Comparison of ENCODE assay signal across 8 mouse cellular contexts in genomic region chr5:142371172-142372155, GRCm38 (mm10). TPM values are rescaled to one million over a fixed set of nuclear protein-coding genes. Genes with fewer than 3 reads are reported as not detected.
DNase-seq lines count a peak whose midpoint lies in the region; ATAC-seq and TF ChIP-seq lines count a peak whose summit lies in the region.

No protein-coding gene starts in this region.

- TF ChIP-seq EP300 in heart, postnatal 0 days (IDR thresholded peaks at IDR 0.05; ENCODE audit: low read depth), result no peak

- peaks cover 5% of the 10 kb centered on the region for H3K4me1 ChIP-seq in heart, postnatal 0 days (ENCODE audit: control insufficient read depth, insufficient read depth)
- peaks cover 16% of the 10 kb centered on the region for H3K4me1 ChIP-seq in liver, embryonic 16.5 days (ENCODE audit: control insufficient read depth, low read depth, low read length)

- 23% methylated on average over 24 of the region's 24 CpGs for WGBS in heart, postnatal 0 days
- 15% methylated on average over 24 of the region's 24 CpGs for WGBS in liver, embryonic 16.5 days (ENCODE audit: insufficient replicate concordance)

- ATAC-seq in heart, postnatal 0 days (ENCODE audit: insufficient read depth, low read depth), result no peak
- ATAC-seq in liver, embryonic 16.5 days (ENCODE audit: low read depth), result no peak
- ATAC-seq in granulocyte monocyte progenitor cell, adult 5-6 weeks (replicated peaks; ENCODE audit: poor library complexity, severe bottlenecking), result no peak
- ATAC-seq in megakaryocyte-erythroid progenitor cell, adult 5-6 weeks (replicated peaks; ENCODE audit: low FRiP score, low TSS enrichment, poor library complexity, severe bottlenecking), result no peak

- H3K9ac ChIP-seq in heart, postnatal 0 days (replicated peaks; ENCODE audit: low read depth, low read length), result peak overlapping the region; percentile 30; the same call in 1 of the 2 replicates
- H3K9ac ChIP-seq in liver, embryonic 16.5 days (ENCODE audit: low read depth, low read length), result no peak overlapping the region

- no peak for TF ChIP-seq CTCF in heart, postnatal 0 days (IDR thresholded peaks at IDR 0.05; ENCODE audit: low read depth)

- H3K36me3 ChIP-seq in heart, postnatal 0 days (replicated peaks; ENCODE audit: control insufficient read depth, insufficient read depth, low read length), result no peaks in the 10 kb centered on the region
- no peaks in the 10 kb centered on the region for H3K36me3 ChIP-seq in liver, embryonic 16.5 days (ENCODE audit: control insufficient read depth, insufficient read depth)

- peak overlapping the region; percentile 18 for H3K4me2 ChIP-seq in heart, postnatal 0 days (ENCODE audit: low read depth, low read length)
- 0 out of 2 replicates have a peak overlapping the region, but pooled peaks have one; percentile 9 for H3K4me2 ChIP-seq in liver, embryonic 16.5 days (ENCODE audit: low read depth, low read length)

- H3K4me3 ChIP-seq in heart, postnatal 0 days (ENCODE audit: low read depth, low read length), result 0 out of 2 replicates have a peak overlapping the region, but pooled peaks have one; percentile 6
- H3K4me3 ChIP-seq in liver, embryonic 16.5 days (ENCODE audit: low read depth, low read length), result no peak overlapping the region

- H3K27ac ChIP-seq in heart, postnatal 0 days (ENCODE audit: low read depth), result peak overlapping the region; percentile 64
- 0 out of 2 replicates have a peak overlapping the region, but pooled peaks have one; percentile 12 for H3K27ac ChIP-seq in liver, embryonic 16.5 days (ENCODE audit: low read length)

- H3K9me3 ChIP-seq in heart, postnatal 0 days (replicated peaks; ENCODE audit: control insufficient read depth, low read length), result no peaks in the 10 kb centered on the region
- no peaks in the 10 kb centered on the region for H3K9me3 ChIP-seq in liver, embryonic 16.5 days (replicated peaks; ENCODE audit: control insufficient read depth, low read length)

- DNase-seq in thymus, postnatal 0 days (ENCODE audit: low spot score), result peak; percentile 18
- DNase-seq in thymus, adult 18-20 months, result no peak
- no peak for DNase-seq in heart, postnatal 0 days (ENCODE audit: low spot score)
- DNase-seq in retina, postnatal 1 day, result peak; percentile 55
- DNase-seq in layer of hippocampus, adult 18-20 months (ENCODE audit: low spot score in 2 of 2), result no peak

- no peaks in the 10 kb centered on the region for H3K27me3 ChIP-seq in heart, postnatal 0 days (ENCODE audit: control insufficient read depth, insufficient read depth, low read length)
- no peaks in the 10 kb centered on the region for H3K27me3 ChIP-seq in liver, embryonic 16.5 days (ENCODE audit: control insufficient read depth, insufficient read depth, low read depth, low read length)

RNA-seq across cellular contexts. Expression of gene Foxk1, which starts 29.8 kb away (rescaled TPM):
- 2.9 and 5.1 TPM in 2 replicates for polyA plus RNA-seq in thymus, postnatal 0 days (2015; fragmentation: Nextera tagmentation; extraction: Ambion mirVana)
- 9.5 and 9.7 TPM in 2 replicates for total RNA-seq in heart, postnatal 0 days (2014; rRNA removed; ENCODE audit: low replicate concordance)
- polyA plus RNA-seq in heart, postnatal 0 days (2015; fragmentation: Nextera tagmentation; extraction: Ambion mirVana), result 1.8 and 3.5 TPM in 2 replicates
- 0.85 and 0.97 TPM in 2 replicates for polyA plus RNA-seq in liver, embryonic 16.5 days (2015; fragmentation: Nextera tagmentation; extraction: Ambion mirVana)
- total RNA-seq in granulocyte monocyte progenitor cell, adult 5-6 weeks (2014; fragmentation: Nextera tagmentation), result 18.2 and 19.0 TPM in 2 replicates
- total RNA-seq in granulocyte monocyte progenitor cell, adult 5-6 weeks (2017), result 6.1 TPM in 2 replicates
- total RNA-seq in layer of hippocampus, adult 18-20 months (2021), result 10 to 100 TPM; 51.1 to 55.3 TPM
- 12.3 and 17.0 TPM in 2 replicates for total RNA-seq in megakaryocyte-erythroid progenitor cell, adult 5-6 weeks (2014; fragmentation: Nextera tagmentation)
- 6.4 and 6.8 TPM in 2 replicates for total RNA-seq in megakaryocyte-erythroid progenitor cell, adult 5-6 weeks (2017)

Comparison
In these comparisons a context has a peak if more than half of its experiments do, and no peak if none do; other contexts are left out.
1. DNase-seq: peak in thymus, postnatal 0 days (single experiment) and retina, postnatal 1 day (single experiment); none in thymus, adult 18-20 months (0 of 2), heart, postnatal 0 days (single experiment) and layer of hippocampus, adult 18-20 months (0 of 2).